Mouse (Mus musculus) limb, embryonic 11.5 days (tissue): Measurements from ENCODE around the gene Sult4a1. TPM values are rescaled to one million over a fixed set of nuclear protein-coding genes. Genes with fewer than 3 reads are reported as not detected.

Experiments used
- ATAC-seq: fragments of 200-750 bp; cut with Nextera tagmentation; 2 replicates; pipeline ENCODE4 v1.8.0; 2017; ENCODE audit warnings: low read depth; ENCODE audit not compliant: insufficient number of reproducible peaks, low FRiP score, low TSS enrichment
- DNase-seq: peaks from one replicate; pipeline ENCODE4 v3.0.0-alpha.2; 2015; ENCODE audit warnings: low spot score
- H3K27ac ChIP-seq: fragments of 300-500 bp; sonication (generic); replicated peaks from 2 replicates; pipeline ENCODE4 v1.5.1; 2014; ENCODE audit warnings: low read depth, mild to moderate bottlenecking, low read length
- H3K27me3 ChIP-seq: fragments of 300-500 bp; sonication (generic); 2 replicates; pipeline ENCODE4 v1.6.1; 2014; ENCODE audit warnings: mild to moderate bottlenecking, low read length, mixed read lengths; ENCODE audit not compliant: control insufficient read depth, insufficient read depth
- H3K36me3 ChIP-seq: fragments of 300-500 bp; sonication (generic); 2 replicates; pipeline ENCODE4 v1.6.1; 2014; ENCODE audit warnings: mild to moderate bottlenecking, low read length, moderate library complexity, mixed read lengths; ENCODE audit not compliant: control insufficient read depth, insufficient read depth
- H3K4me1 ChIP-seq: fragments of 300-500 bp; sonication (generic); 2 replicates; pipeline ENCODE4 v1.6.1; 2014; ENCODE audit warnings: low read length, mixed read lengths; ENCODE audit not compliant: control insufficient read depth, insufficient read depth
- H3K4me2 ChIP-seq: fragments of 300-500 bp; sonication (generic); 2 replicates; pipeline ENCODE4 v1.6.1; 2014; ENCODE audit warnings: low read depth, mild to moderate bottlenecking, moderate library complexity; ENCODE audit not compliant: severe bottlenecking
- H3K4me3 ChIP-seq: fragments of 300-500 bp; sonication (generic); 2 replicates; pipeline ENCODE4 v1.5.1; 2014; ENCODE audit warnings: low read depth, low read length
- H3K9ac ChIP-seq: fragments of 300-500 bp; sonication (generic); 2 replicates; pipeline ENCODE4 v1.6.1; 2014; ENCODE audit warnings: mild to moderate bottlenecking, low read length
- H3K9me3 ChIP-seq: fragments of 300-500 bp; sonication (generic); 2 replicates; pipeline ENCODE4 v1.6.1; 2016; ENCODE audit warnings: low read length; ENCODE audit not compliant: control insufficient read depth
- WGBS: fragments of 180-500 bp; shearing (Covaris S2); extraction: QIAGEN DNeasy Blood & Tissue Kit; methylation state at CpG from one replicate; pipeline ENCODE4 v1.1.7; 2014; 5-methylcytosine and 5-hydroxymethylcytosine counted together
- polyA plus RNA-seq: library from polyadenylated mRNA; unstranded; fragments of >200 nt; fragmentation: Nextera tagmentation; extraction: Ambion mirVana; gene quantifications from 2 replicates; pipeline ENCODE4 v1.2.1, GENCODE M21; 2014

Sult4a1 gene
- polyA plus RNA-seq, 1 experiment from 2014 or later = 1.1 TPM

DNA sequence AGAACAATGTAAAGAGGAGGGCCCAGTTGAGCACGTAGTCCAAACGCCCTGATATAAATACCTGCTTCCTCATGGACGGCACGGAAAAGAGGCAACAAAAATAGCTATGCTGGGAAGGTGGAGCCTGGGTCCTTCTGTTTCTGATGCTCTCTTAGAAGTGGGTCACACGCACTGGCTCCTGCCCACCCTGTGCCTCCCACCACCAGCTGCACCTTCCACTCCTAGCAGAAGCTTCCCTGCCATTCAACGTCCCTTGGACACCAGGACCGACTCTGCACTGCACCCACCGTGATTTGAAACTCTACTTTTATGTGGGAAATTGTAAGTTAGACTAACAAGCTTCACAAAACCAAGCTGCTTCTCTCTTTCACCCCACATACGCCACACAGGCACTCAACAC lies 53.2 kb downstream of the Sult4a1 start:
- 83% methylated on average over 9 of the region's 9 CpGs for WGBS
- H3K27ac ChIP-seq = no peak overlapping the region
- H3K9ac ChIP-seq = no peak overlapping the region
- ATAC-seq (no peak), DNase-seq (no peak)
- H3K9me3 ChIP-seq = no peaks in the 10 kb centered on the region
- no peak overlapping the region for H3K4me2 ChIP-seq
- no peaks in the 10 kb centered on the region for H3K27me3 ChIP-seq
- H3K4me1 ChIP-seq = no peaks in the 10 kb centered on the region; the same call in 1 of the 2 replicates
- no peak overlapping the region for H3K4me3 ChIP-seq
- no peaks in the 10 kb centered on the region for H3K36me3 ChIP-seq

DNA sequence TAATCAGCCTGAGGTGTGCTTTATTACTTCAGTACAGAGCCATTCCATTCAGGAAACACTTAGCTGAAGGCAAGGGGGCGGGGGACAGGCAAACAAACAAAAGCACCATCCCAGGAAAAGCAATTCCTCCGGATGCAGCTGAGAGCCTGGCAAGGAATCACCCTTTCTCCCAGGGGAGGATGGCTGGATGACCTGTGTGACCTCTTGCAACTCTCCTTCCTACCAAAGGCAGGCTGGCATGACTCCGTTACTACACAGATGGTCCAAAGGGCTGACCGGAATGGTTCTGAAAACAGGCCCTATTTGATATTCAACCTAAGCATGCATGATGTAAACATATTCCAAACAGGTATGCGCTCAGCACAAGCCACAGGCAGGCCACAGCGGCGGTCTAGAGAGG lies 56.0 kb downstream of the Sult4a1 start:
- no peak overlapping the region for H3K4me2 ChIP-seq
- H3K4me1 ChIP-seq = no peaks in the 10 kb centered on the region; the same call in 1 of the 2 replicates
- DNase-seq (peak; percentile 33), ATAC-seq (no peak)
- H3K4me3 ChIP-seq = no peak overlapping the region
- H3K27ac ChIP-seq = no peak overlapping the region
- 60% methylated on average over 7 of the region's 7 CpGs for WGBS
- H3K9me3 ChIP-seq = no peaks in the 10 kb centered on the region
- H3K9ac ChIP-seq = no peak overlapping the region
- no peaks in the 10 kb centered on the region for H3K36me3 ChIP-seq
- H3K27me3 ChIP-seq = no peaks in the 10 kb centered on the region

DNA sequence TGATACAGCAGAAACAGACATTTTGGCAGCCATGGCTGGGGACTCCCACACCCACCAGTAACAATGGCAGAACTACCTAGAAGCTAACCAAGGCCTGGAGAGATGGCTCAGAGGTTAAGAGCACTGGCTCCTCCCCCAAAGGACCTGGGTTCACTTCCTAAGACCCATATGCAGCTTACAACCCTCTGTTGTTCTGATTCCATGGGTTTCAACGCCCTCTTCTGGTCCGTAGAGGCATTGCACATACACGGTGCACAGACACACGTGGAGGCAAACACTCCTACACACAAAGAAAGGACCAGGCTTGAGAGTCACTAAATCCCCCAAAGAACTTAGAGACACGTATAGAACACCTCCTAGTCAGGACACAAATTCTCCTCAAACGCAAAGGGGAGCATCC lies 60.0 kb downstream of the Sult4a1 start:
- no peak for DNase-seq
- 95% methylated on average over 6 of the region's 6 CpGs for WGBS
- Histone ChIP-seq H3K27me3 (no peaks in the 10 kb centered on the region), H3K36me3 (no peaks in the 10 kb centered on the region), H3K9me3 (no peaks in the 10 kb centered on the region), H3K27ac (no peak overlapping the region), H3K9ac (no peak overlapping the region), H3K4me1 (no peaks in the 10 kb centered on the region; the same call in 1 of the 2 replicates), H3K4me2 (no peak overlapping the region), H3K4me3 (no peak overlapping the region)
- no peak for ATAC-seq

DNA sequence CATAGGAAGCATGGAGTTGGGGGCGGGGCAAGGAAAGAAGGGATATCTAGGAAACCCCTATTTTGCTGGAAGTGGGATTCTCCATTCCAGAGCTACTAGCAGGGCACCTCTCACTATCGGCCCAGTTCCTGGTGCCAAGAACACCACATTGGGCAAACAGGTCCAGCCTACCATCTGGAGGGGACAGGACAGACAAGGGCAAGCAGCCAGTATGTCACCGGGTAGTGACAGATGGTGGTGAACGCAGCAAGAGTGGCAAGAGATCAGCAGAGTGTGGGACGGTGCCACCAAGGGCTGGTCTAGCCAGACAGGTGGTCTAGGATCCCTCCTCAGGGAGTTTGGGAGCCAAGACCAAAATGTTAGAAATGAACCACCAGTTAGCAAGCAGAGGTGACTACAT lies 68.5 kb downstream of the Sult4a1 start:
- ATAC-seq = no peak
- 91% methylated on average over 5 of the region's 5 CpGs for WGBS
- Histone ChIP-seq H3K4me1 (no peaks in the 10 kb centered on the region), H3K27me3 (no peaks in the 10 kb centered on the region), H3K9me3 (no peaks in the 10 kb centered on the region), H3K36me3 (no peaks in the 10 kb centered on the region), H3K27ac (no peak overlapping the region), H3K4me3 (no peak overlapping the region), H3K9ac (no peak overlapping the region), H3K4me2 (no peak overlapping the region)
- no peak for DNase-seq

Other genes starting within 250 kb of the Sult4a1 start
- not detected in 2 replicates for gene Efcab6, start 40.4 kb downstream of the Sult4a1 start, polyA plus RNA-seq
- gene Pnpla5, start 17.4 kb upstream of the Sult4a1 start, polyA plus RNA-seq = not detected in 2 replicates
- gene Pnpla3, start 62.1 kb upstream of the Sult4a1 start, polyA plus RNA-seq = 0.47 TPM in 1 of 2 replicates, not detected in the other
- 79.9 and 89.1 TPM in 2 replicates for gene Samm50, start 86.5 kb upstream of the Sult4a1 start, polyA plus RNA-seq
- gene Parvb, start 126.3 kb upstream of the Sult4a1 start, polyA plus RNA-seq = 6.1 and 9.4 TPM in 2 replicates
- gene Parvg, start 218.3 kb upstream of the Sult4a1 start, polyA plus RNA-seq = 0.17 and 0.82 TPM in 2 replicates